Mouse (Mus musculus): Measurements from ENCODE around the gene Foxi1.

DNA sequence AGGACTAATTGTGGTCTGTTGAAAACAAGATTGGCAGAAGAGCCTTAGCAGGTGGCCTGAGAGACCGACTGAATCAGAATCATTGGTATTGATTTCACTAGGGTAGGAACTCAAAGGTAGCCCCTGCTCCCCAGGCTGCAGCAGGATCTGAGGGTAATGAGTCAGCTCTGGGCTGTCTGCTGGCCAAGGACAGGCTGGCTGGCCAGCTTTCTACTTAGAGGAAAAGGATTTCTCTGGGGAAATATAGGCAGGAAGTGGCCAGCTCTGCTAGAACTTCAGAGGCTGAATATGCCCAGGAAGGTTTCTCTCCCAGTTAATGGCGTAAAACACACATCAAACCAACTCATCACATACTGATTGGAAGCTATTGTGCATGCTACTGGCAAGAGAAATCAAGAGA lies 31.8 kb upstream of the Foxi1 start:
- no peak for TF ChIP-seq CTCF (IDR thresholded peaks at IDR 0.05; ENCODE audit: borderline replicate concordance, control insufficient read depth, extremely low read depth, insufficient read depth, low read length, poor library complexity)
- TF ChIP-seq POLR2A (IDR thresholded peaks at IDR 0.05; ENCODE audit: control insufficient read depth, extremely low read depth, insufficient read depth, low read length, poor library complexity): no peak
